ENCODE assay signal across 23 mouse cellular contexts in the genomic region with DNA sequence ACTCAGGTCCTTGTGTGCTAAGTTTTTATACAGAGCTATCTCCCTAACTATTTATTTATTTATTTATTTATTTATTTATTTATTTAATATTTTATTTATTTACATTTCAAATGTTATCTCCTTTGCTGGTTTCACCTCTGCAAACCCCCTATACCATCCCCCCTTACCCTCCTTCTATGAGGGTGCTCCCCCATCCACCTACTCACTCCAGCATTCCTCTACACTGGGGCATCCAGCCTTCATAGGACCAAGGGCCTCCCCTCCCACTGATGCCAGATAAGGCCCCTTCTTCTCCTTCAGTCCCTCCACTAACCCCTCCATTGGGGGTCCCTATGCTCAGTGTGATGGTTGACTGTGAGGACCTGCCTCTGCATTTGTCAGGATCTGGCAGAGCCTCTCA.
"Had no signal": no experiment of that assay in that cellular context is flagged by ENCODE, and none has a peak within 500 bp of the region (broad histone marks: within the 10 kb centered on the region; RNA-seq: fewer than 3 reads in every experiment).

No protein-coding gene starts in this region.

- H3K27me3 ChIP-seq: heart, embryonic 13.5 days; heart, embryonic 15.5 days; kidney, embryonic 15.5 days; limb, embryonic 12.5 days; liver, embryonic 12.5 days had no signal

- DNase-seq: forebrain, postnatal 0 days; gastrocnemius, postnatal 14 days; gastrocnemius, postnatal 36 days; heart, adult 11 months; heart, adult 2 months; heart, postnatal 14 days; heart, postnatal 36 days; kidney, adult 11 months; kidney, adult 2 months; kidney, adult 9 months; kidney, postnatal 14 days; kidney, postnatal 36 days; layer of hippocampus, adult 9-11 months; layer of hippocampus, postnatal 36 days; left cerebral cortex, postnatal 4 days had no signal

- ATAC-seq: forebrain, postnatal 0 days; intestine, embryonic 16.5 days; liver, embryonic 12.5 days had no signal

- H3K9me3 ChIP-seq: heart, embryonic 13.5 days; heart, embryonic 15.5 days; kidney, embryonic 15.5 days; limb, embryonic 12.5 days; liver, embryonic 12.5 days had no signal

- H3K36me3 ChIP-seq: heart, embryonic 13.5 days; heart, embryonic 15.5 days; kidney, embryonic 15.5 days; limb, embryonic 12.5 days; liver, embryonic 12.5 days had no signal

- H3K27ac ChIP-seq: heart, adult 2 months; heart, embryonic 13.5 days; heart, embryonic 15.5 days; kidney, embryonic 15.5 days; kidney, postnatal 0 days; limb, embryonic 12.5 days; liver, embryonic 12.5 days; liver, embryonic 14.5 days had no signal

- H3K9ac ChIP-seq: forebrain, postnatal 0 days; heart, embryonic 13.5 days; heart, embryonic 15.5 days; kidney, embryonic 15.5 days; limb, embryonic 12.5 days; liver, embryonic 12.5 days; liver, embryonic 14.5 days had no signal

- H3K4me3 ChIP-seq: heart, adult 2 months; heart, embryonic 13.5 days; heart, embryonic 15.5 days; kidney, embryonic 15.5 days; limb, embryonic 12.5 days; liver, embryonic 12.5 days had no signal

- H3K4me1 ChIP-seq: heart, embryonic 13.5 days; heart, embryonic 15.5 days; kidney, embryonic 15.5 days; limb, embryonic 12.5 days; liver, embryonic 12.5 days had no signal

- H3K4me2 ChIP-seq: heart, embryonic 13.5 days; heart, embryonic 15.5 days; kidney, embryonic 15.5 days; limb, embryonic 12.5 days; liver, embryonic 12.5 days had no signal
